Mouse (Mus musculus): Measurements from ENCODE around the gene Cfl1.
A peak's percentile ranks its signal among the peaks of the same experiment; 100 is the strongest.
"Not testable (repeated sequence)": the region's sequence is repeated elsewhere in the genome, so short reads cannot be mapped to it uniquely, and the experiment has no call there.

Gene Cfl1

DNA sequence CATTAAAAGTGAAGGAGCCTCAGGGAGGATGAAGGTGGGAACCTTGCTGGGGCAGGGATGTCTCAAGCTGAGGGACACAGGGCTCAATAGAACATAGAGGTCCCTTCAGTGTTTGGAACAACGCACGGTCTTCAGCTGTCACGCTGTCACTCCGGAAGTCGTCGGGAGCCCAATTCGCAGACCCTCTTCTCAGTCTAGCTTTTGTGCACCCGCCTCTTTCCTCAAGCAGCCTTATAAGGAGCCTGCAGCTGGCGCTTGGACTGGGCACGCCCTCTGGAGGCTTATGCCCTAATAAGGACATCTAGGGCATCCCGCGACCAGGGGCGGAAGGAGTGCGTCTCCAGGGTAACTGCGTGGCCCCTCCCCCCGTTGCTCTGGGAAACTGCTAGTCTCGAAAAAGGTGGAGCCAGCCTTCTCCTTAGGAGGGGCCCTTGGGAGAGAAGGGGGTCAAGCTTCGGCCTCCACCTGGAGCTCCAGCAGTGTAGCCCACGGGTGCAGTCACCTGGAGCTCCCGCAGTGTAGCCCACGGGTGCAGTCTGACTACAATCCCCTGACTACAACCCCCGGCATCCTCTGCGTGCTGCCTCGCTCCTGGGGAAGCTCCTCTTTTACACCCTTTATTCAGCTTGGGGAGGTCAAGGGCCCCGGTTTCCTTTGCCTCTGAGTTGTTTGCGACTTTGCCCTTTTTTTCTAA lies 1.2 kb upstream of the Cfl1 start:
- DNase-seq (ENCODE audit: inconsistent ontology term) = peak; percentile 99

DNA sequence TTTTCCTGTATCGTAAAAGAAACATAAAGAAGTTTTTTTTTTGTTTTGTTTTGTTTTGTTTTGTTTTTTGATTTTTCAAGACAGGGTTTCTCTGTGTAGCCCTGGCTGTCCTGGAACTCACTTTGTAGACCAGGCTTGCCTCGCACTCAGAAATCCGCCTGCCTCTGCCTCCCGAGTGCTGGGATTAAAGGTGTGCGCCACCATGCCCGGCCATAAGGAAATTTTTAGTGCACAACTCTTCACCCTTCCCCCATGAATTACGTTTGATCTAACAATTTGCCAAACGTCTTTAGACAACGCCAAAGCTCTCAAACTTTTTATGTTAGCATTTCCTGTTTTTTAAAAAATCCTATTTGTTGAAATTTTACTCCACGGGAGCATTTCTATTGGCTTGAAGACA lies 534 bp upstream of the Cfl1 start:
- DNase-seq (ENCODE audit: inconsistent ontology term) = not testable (repeated sequence)

DNA sequence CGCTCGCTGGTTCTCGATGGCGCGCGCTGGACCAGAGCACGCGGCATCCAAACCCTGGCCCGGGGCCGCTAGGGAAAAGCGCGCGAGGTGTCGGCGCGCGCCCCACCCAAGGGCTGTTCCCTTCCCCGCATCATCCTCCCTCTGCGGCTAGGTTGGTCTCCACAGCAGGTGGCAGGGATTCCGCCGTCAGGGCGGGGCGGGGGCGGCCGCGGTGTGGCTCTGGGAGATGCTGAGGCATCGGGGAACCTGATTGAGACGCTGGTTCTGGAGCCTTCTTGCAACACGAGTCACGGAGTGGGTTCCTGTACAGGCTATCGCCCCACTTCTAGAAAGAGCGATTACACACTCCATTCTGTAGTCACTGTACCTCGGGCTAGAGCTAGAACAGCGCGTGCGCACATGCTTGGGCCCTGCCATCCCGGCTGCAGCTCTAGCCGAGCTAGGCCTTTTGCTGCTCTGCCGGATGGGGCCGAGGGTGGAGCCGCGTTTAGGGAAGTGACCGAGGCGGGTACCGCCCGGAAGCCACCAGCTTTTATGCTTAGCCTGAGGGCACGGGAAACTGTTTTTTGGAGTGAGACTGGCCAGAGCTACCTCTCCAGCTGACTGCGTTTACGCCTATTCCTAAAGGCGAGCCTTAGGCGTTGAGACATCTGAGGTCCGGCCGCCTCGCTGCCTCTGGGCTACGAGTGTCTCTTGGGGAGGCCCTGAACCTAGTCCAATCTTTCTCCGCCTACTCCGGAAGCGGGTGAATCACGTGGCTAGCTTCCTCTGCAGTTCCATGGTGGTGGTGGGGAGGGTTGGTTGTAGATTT lies 848 bp downstream of the Cfl1 start:
- DNase-seq (ENCODE audit: inconsistent ontology term) = peak; percentile 85

DNA sequence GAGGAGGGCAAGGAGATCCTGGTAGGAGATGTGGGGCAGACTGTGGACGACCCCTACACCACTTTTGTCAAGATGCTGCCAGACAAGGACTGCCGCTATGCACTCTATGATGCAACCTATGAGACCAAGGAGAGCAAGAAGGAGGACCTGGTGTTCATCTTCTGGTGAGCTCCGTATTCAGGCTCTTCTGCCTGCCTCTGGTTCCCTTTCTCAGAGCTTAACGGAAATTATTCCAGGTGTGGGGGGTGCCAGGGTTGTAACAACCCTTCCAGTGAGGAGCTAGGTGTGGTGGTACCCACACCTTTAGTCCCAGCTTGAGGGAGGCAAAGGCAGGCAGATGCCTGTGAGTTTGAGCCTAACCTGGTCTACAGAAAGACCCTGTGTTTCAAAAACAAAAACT lies 2.4 kb downstream of the Cfl1 start:
- DNase-seq (ENCODE audit: inconsistent ontology term) = no peak

DNA sequence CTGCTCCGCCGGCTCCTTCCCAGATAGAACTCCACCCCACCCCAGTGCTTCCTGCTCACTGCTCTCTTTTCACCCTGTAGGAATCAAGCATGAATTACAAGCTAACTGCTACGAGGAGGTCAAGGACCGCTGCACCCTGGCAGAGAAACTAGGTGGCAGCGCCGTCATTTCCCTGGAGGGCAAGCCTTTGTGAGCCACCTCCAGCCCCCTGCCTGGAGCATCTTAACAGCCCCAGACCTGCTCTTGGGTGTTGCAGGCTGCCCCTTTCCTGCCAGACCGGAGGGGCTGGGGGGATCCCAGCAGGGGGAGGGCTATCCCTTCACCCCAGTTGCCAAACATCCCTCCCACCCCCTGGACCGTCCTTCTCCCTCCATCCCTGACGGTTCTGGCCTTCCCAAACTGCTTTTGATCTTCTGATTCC lies 3.1 kb downstream of the Cfl1 start:
- not testable (repeated sequence) for DNase-seq (ENCODE audit: inconsistent ontology term)

DNA sequence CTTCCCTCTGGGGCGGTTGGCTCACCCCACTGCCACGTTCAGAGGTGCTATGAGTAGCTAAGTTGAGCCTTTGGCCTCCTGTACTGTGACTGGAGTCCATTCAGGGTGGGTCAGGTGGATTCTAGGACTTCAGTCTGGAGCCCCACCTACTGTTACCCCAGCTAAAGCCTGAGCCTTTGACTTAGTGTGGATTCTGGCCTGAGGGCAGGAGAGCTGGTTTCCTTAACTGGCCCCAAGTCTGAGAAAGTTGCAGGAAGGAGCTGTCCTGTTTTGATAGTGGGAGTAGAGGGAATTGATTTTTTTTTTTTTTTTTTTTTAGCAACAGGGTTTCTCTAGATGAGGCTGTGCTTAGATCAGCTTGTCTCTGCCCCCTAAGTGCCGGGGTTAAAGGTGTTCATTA lies 4.1 kb downstream of the Cfl1 start:
- DNase-seq (ENCODE audit: inconsistent ontology term) = no peak

DNA sequence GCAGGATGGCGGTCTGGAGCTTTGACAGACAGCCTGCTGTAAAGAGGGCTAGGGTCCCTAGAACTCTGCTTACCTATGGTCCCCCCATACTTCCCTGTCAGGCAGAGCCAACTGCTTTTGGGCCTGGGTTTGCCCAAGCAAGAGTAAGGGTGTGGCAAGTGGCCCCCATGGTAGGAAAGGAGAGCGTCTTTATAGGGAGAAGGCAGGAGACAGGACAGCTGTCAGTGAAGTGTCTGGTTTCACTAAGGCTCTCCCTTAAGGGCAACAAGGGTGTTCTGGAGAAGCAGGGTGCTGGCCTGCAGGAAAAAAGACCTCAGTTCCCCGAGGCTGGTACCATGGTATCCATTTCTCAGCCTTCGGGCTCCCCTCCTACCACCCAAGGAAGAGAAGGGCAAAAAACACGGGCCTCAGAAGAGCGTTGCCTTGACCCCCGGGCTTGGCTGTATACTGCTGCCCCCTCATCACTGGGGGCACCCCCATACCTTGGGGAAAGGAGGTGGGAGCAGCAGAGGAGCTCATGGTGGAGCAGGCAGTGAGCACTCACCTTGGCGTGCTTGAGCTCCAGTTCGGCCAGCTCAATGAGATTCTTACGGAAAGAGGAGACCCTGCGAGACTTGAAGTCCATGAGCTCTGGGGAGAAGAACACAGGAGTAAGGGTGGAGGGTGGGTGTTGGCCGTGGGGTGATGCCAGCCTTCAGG lies 5.2 kb downstream of the Cfl1 start:
- no peak for DNase-seq (ENCODE audit: inconsistent ontology term)

DNA sequence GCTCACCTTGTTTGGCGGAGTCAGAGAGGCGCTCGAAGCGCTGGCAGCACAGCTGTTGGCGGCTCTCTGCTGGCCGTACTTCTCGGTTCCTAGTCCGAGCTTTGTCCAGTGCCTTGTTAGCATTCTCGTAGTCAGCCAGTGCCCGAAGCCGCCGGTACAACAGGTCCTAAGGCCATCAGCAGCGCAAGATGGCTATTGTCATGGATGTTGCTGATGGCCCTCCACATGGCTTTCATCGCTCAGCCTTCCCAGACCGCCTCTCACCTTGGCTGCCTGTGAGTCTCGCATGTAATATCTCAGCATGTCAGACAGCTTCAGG lies 5.8 kb downstream of the Cfl1 start:
- DNase-seq (ENCODE audit: inconsistent ontology term) = no peak

DNA sequence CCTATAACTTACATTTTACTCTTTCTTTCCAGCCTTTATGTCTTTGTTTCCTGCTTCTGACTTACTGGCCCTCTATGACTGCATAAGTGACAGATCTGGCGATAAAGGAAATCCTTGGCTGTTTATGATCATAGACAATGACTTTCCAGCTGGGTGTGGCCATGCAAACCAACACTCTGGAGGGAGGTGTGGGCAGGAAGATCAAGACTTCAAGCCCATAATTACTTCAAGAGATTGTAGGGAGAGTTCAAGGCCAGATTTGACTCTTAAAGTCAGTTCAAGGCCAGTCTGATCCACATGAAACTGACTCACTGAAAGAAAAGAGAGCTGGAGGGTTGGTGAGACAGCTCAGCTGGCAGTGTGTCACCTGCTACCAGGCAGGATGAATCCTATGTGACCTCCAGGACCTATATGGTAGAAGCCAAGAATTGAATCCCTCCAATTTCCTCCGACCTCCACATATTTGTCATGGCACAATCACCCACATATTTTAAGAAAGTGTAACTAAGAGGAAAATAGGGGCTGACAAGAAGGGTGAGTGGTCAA lies 10.1 kb downstream of the Cfl1 start:
- DNase-seq (ENCODE audit: inconsistent ontology term) = no peak

DNA sequence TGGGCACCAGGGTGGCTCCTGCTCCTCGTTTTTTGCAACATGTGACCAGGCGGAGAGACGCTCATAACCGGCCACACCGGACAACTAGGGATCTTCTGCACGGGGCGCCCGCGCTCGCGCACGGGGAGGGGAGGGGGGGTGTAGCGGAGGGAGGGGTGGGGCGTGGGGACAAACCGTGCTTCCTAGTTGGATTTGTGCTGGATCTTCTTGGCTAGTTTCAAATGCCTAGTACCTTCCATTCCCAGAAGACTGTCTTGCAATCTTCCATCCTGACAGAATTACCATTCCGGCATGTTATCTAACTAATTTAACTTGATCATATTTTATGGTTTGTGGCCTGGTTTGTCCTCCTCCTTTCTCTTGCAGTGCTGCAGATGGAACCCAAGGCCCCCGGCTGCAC lies 13.4 kb downstream of the Cfl1 start, which contains the start of gene 1700020D05Rik:
Gene 1700020D05Rik (minus strand): TSS at position 101 of the 400 bp plus-strand sequence.
- no peak for DNase-seq (ENCODE audit: inconsistent ontology term)

DNA sequence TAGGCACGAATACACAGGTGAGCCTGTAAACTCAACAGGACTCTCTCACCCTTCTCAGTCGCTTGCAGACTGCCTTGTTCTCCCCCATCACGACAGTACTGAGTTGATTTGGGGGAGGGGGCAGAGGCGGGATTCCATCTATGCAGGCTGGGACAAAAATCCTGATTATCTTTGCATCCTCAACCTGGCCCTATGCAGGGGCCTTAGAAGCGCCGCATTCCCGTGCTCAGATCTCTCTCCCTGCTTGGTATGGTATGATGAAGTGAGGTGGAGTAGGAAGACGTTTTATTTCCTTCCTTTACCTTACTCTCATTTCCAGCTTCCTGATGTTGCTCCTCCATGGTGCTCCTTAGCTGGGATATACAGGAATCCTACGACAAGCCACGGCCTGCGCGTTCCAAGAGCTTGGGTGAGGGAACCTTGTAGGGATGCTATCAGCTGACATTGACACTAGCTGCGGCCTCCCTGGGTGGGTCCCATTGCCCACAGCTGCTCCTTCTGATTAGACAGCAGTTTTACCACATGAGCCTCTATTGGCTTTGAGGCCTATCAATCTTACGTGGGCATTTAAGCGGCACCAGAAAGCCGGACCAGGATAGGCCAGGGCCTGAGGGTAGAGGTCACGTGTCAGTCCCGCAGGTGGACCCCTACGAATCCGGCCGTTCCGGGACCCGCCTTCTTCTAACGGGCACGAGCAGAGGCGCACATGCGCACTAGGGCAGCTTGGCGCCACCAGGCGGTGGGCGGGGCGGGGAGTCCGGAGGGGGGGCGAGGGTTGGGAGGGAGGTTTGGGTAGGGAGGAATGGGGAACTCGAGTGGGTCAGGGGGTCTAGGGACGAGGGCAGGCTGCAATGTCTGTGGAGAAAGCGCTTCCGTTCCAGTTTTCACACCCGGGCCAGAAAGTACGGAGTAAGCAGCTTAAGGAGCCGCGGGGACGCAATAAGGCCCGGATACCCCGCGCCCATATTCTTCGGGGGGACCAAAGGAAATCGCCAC lies 20.1 kb downstream of the Cfl1 start, which contains the start of gene Snx32:
Gene Snx32 (minus strand): TSS at position 508 of the 996 bp plus-strand sequence.
- DNase-seq (ENCODE audit: inconsistent ontology term) = peak; percentile 98

DNA sequence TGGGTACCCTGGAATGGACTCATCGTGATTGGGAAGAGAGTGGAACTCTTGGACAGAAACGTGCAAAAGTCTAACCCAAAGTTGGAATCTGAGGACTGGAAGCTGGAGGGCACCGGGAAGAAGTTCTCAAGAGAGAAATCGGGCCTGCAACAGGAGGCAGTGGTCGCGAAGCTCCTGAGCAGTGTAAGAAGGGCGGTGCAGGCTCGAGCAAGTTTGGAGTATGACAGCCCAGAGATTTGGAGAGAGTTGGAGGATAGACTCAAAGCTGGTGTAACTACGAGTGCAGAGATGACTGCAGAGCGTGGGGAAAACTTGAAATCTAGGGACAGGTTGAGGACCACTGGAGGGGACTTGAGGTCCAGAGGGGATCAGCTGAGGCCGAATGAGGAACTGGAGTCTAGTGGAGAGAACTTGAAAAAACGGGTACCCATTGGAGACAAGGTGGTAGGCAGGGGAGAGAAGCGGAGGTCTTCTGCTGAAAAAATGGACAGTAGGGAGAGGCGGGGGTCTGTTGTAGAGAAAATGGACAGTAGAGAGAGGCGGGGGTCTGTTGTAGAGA lies 20.9 kb downstream of the Cfl1 start:
- peak; percentile 22 for DNase-seq (ENCODE audit: inconsistent ontology term)

DNA sequence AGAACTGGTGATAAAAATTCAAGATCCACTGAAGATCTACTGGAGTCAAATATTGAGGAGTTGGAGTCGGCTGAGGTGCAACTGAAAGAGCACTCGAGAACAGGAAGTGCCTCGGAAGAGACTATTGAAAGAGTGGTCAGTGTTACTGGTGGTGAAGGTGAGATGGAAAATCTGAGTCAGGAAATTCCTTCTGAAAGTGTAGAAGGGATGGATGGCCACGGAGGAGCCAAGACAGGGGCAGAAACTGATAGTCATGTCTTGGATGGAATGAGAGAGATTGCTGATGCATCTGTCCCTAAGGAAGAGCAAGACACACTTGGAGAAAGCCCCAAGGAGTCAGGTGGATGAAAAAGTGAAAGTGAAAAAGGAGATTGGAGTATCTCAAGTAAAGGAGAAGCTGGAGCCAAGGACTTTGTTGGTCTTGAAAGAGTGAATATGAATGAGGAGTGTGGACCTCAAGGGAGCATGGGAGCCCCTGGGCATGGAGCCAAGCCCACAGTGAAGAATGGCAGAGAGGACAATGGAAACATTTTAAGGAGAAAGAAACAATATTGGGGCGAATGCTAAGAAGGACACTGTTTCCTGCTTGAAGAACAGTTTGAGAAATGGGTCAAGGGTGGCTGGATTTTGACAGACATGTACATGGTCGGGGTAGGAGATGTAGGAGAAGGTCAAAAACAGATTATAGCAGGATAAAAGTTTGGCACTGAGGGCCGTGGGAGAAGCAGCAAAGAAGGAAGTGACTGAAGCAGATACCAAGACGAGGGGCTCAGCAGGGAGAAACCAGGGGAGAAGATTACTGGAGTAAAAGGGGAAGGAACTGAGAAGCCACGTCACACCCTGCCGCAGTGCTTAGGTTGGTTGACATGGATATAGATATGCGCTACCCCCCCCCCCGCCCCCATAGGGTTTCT lies 22.1 kb downstream of the Cfl1 start:
- DNase-seq (ENCODE audit: inconsistent ontology term) = no peak

DNA sequence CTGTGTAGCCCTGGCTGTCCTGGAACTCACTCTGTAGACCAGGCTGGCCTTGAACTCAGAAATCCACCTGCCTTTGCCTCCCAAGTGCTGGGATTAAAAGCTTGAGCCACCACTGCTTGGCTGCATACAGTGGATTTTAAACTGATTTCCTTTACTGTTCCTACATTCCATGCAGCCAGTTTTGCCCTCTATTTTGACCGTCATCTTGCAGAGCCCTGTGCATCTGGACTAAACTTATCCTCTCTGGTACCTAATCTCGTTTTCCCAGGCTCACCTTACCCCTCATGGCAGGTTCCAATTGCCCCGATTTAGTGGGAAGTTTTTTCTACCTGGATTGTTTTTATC lies 22.7 kb downstream of the Cfl1 start:
- DNase-seq (ENCODE audit: inconsistent ontology term) = no peak

DNA sequence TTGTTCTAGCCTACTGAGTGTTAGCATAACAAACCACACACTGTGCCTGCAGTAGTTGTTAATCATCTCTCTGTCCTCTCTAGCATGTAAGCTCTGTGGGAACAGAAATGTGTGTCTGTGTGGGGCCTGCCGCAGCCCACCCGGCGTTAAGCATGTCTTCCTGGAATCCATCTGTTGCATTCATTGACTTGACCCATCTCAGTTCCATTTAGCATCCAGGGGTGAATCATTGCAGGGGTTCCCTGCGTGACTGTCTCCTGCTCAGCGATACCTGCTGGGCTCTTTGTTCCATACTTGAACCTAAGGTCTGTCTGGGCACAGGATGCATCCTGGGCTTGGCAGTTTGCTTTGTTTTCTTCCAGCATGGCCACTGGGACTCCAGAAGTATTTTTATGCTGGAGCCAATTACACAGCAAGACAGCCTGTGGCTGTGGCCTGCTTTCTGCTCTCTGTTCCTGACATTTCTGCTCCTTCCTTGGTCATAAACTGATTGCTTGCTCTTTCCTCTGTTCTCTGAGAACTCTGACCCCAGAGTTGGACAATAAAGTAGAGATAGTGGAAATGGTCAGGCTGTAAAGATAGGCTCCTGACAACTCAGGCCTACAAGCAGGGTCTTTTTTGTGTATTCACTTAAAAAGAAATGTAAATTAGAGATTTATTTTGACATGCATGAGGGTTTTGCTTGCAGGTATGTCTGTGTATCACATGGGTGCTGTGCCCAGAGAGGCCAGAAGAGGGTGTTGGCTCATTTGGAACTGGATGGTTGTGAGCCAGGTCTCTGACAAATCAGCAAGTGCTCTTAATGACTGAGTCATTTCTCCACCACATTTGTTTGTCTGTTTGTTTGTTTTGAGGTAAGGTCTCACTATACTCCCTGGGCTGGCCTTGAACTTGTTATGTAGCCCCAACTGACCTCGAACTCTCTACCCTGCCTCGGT lies 25.9 kb downstream of the Cfl1 start:
- peak; percentile 71 for DNase-seq (ENCODE audit: inconsistent ontology term)

DNA sequence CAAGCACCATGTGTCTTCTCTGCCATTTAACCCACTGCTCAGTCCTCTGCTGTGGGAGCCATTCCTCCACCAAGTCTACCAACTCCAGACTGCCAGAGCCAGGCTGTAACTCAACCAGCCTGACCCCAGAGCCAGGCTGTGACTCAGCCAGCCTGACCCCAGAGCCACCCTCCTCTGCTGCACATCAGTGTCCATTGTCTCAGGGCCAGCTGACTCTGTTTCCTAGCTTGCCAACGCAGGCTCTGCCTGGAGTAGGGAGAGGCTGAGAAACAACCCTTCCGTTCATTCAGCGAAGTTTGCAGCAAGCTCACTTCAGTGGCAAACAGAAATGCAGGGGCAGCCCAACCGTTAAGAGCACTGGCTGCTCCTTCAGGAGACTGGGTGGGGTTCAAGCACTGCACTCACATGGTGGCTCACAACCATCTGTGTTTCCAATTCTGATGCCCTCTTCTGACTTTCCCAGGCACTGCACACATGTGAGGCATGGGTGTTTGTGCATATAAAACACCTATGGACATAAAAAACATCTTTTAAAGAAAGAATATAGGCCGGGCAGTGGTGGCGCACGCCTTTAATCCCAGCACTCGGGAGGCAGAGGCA lies 26.8 kb downstream of the Cfl1 start:
- DNase-seq (ENCODE audit: inconsistent ontology term) = peak; percentile 75

DNA sequence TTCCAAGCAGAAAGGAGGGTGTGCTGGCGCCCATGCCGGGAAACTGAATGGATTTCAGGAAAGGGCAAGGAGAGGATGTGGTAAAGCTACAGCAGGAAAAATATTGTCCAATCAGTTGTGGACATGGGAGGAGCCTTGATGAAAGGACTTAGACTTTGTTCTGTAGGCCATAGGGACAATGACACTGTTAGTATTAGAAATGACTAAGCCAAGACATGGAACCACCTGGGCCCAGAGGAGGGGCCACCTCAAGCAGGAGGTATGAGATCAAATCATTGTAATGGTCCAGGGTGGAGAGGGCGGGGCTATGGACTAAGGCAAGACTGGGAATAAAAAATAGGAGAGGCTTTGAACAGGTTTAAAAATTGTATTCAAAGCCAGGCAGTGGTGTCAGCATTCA lies 28.5 kb downstream of the Cfl1 start:
- no peak for DNase-seq (ENCODE audit: inconsistent ontology term)

DNA sequence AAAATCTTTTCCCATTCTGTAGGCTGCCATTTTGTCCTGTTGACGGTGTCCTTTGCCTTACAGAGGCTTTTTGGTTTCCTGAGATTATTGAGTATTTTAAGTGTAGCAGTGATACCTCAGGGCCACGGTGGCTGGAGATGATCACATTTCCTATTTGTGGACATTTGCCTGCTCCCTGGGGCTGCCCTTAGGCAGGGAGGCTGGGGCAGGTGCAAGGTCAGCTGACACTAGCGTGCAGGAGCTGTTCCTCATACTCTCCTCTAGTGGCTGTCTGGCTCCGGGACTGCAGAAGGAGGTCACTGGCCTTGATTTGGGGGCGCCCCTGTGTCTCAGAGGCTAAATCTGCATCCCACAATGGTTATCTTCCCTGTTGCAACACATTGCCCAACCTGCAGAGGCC lies 34.9 kb downstream of the Cfl1 start:
- DNase-seq (ENCODE audit: inconsistent ontology term) = no peak
